Mouse (Mus musculus): Measurements from ENCODE around the gene Sema6b. TPM values are rescaled to one million over a fixed set of nuclear protein-coding genes. Genes with fewer than 3 reads are reported as not detected.

Gene Sema6b
- polyA plus RNA-seq, 1 experiment from 2014 or later, result 9.4 TPM

GRCm38 (mm10) chr17:56074097-56074826, 65.9 kb downstream of the Sema6b start:
- Histone ChIP-seq H3K9ac (ENCODE audit: low read length) (peak overlapping the region; percentile 72), H3K9me3 (replicated peaks; ENCODE audit: control insufficient read depth, low read length) (no peaks in the 10 kb centered on the region), H3K27me3 (replicated peaks; ENCODE audit: control insufficient read depth, insufficient read depth, low read length) (no peaks in the 10 kb centered on the region), H3K36me3 (ENCODE audit: control insufficient read depth, insufficient read depth, low read length) (peaks cover 41% of the 10 kb centered on the region), H3K4me1 (ENCODE audit: control insufficient read depth, insufficient read depth, low read length) (peaks cover 11% of the 10 kb centered on the region), H3K27ac (ENCODE audit: low read depth, low read length) (peak overlapping the region; percentile 76), H3K4me2 (ENCODE audit: low read length) (peak overlapping the region; percentile 70), H3K4me3 (ENCODE audit: low read depth, low read length) (peak overlapping the region; percentile 47)
- 11% methylated on average over 22 of the region's 22 CpGs for WGBS
- ATAC-seq (peak; percentile 4), DNase-seq (ENCODE audit: low spot score) (peak; percentile 71)

Small RNA genes within 50 kb of the gene (microRNA-seq; reads per million reads assigned to microRNA genes)
- not detected for gene Gm44397

Other genes starting within 250 kb of the Sema6b start
- gene Zfp959, start 248.2 kb downstream of the Sema6b start, polyA plus RNA-seq (2014; fragmentation: Nextera tagmentation; extraction: Ambion mirVana), result 16.1 and 16.9 TPM in 2 replicates
- gene Zfp119b, start 190.8 kb downstream of the Sema6b start, polyA plus RNA-seq (2014; fragmentation: Nextera tagmentation; extraction: Ambion mirVana), result 9.8 and 10.3 TPM in 2 replicates
- 2.6 and 3.8 TPM in 2 replicates for gene Ebi3, start 187.7 kb downstream of the Sema6b start, polyA plus RNA-seq (2014; fragmentation: Nextera tagmentation; extraction: Ambion mirVana)
- 25.4 and 26.1 TPM in 2 replicates for gene Yju2, start 181.2 kb downstream of the Sema6b start, polyA plus RNA-seq (2014; fragmentation: Nextera tagmentation; extraction: Ambion mirVana)
- 109 and 111 TPM in 2 replicates for gene Shd, start 169.9 kb downstream of the Sema6b start, polyA plus RNA-seq (2014; fragmentation: Nextera tagmentation; extraction: Ambion mirVana)
- gene Fsd1, start 153.8 kb downstream of the Sema6b start, polyA plus RNA-seq (2014; fragmentation: Nextera tagmentation; extraction: Ambion mirVana), result 106 and 121 TPM in 2 replicates
- 4.7 and 5.0 TPM in 2 replicates for gene Stap2, start 134.8 kb downstream of the Sema6b start, polyA plus RNA-seq (2014; fragmentation: Nextera tagmentation; extraction: Ambion mirVana)
- gene Mpnd, start 134.6 kb downstream of the Sema6b start, polyA plus RNA-seq (2014; fragmentation: Nextera tagmentation; extraction: Ambion mirVana), result 170 TPM in 2 replicates
- 96.0 and 113 TPM in 2 replicates for gene Sh3gl1, start 103.7 kb downstream of the Sema6b start, polyA plus RNA-seq (2014; fragmentation: Nextera tagmentation; extraction: Ambion mirVana)
- 6.8 and 6.9 TPM in 2 replicates for gene Chaf1a, start 99.9 kb downstream of the Sema6b start, polyA plus RNA-seq (2014; fragmentation: Nextera tagmentation; extraction: Ambion mirVana)
- 68.8 and 83.7 TPM in 2 replicates for gene Ubxn6, start 65.3 kb downstream of the Sema6b start, polyA plus RNA-seq (2014; fragmentation: Nextera tagmentation; extraction: Ambion mirVana)
- 81.5 and 109 TPM in 2 replicates for gene Hdgfl2, start 60.7 kb downstream of the Sema6b start, polyA plus RNA-seq (2014; fragmentation: Nextera tagmentation; extraction: Ambion mirVana)
- 0.04 and 0.07 TPM in 2 replicates for gene Plin4, start 30.5 kb downstream of the Sema6b start, polyA plus RNA-seq (2014; fragmentation: Nextera tagmentation; extraction: Ambion mirVana)
- 0.42 and 0.67 TPM in 2 replicates for gene Plin5, start 22.7 kb downstream of the Sema6b start, polyA plus RNA-seq (2014; fragmentation: Nextera tagmentation; extraction: Ambion mirVana)
- not detected in 2 replicates for gene Lrg1, start 18.3 kb downstream of the Sema6b start, polyA plus RNA-seq (2014; fragmentation: Nextera tagmentation; extraction: Ambion mirVana)
- gene Tnfaip8l1, start 22.1 kb upstream of the Sema6b start, polyA plus RNA-seq (2014; fragmentation: Nextera tagmentation; extraction: Ambion mirVana), result 9.7 and 10.9 TPM in 2 replicates
- 58.8 and 63.5 TPM in 2 replicates for gene Mydgf, start 43.6 kb upstream of the Sema6b start, polyA plus RNA-seq (2014; fragmentation: Nextera tagmentation; extraction: Ambion mirVana)
- 18.3 and 25.9 TPM in 2 replicates for gene Dpp9, start 78.6 kb upstream of the Sema6b start, polyA plus RNA-seq (2014; fragmentation: Nextera tagmentation; extraction: Ambion mirVana)
- gene Fem1a, start 116.5 kb upstream of the Sema6b start, polyA plus RNA-seq (2014; fragmentation: Nextera tagmentation; extraction: Ambion mirVana), result 18.0 and 22.0 TPM in 2 replicates
- 1.5 and 2.2 TPM in 2 replicates for gene Ticam1, start 136.4 kb upstream of the Sema6b start, polyA plus RNA-seq (2014; fragmentation: Nextera tagmentation; extraction: Ambion mirVana)
- gene Plin3, start 152.5 kb upstream of the Sema6b start, polyA plus RNA-seq (2014; fragmentation: Nextera tagmentation; extraction: Ambion mirVana), result 15.3 and 17.8 TPM in 2 replicates
- not detected in 2 replicates for gene Arrdc5, start 159.9 kb upstream of the Sema6b start, polyA plus RNA-seq (2014; fragmentation: Nextera tagmentation; extraction: Ambion mirVana)
- gene Uhrf1, start 163.0 kb upstream of the Sema6b start, polyA plus RNA-seq (2014; fragmentation: Nextera tagmentation; extraction: Ambion mirVana), result 38.9 and 47.4 TPM in 2 replicates
- gene Kdm4b, start 185.7 kb upstream of the Sema6b start, polyA plus RNA-seq (2014; fragmentation: Nextera tagmentation; extraction: Ambion mirVana), result 41.7 and 58.5 TPM in 2 replicates